Mouse (Mus musculus) forebrain, embryonic 10.5 days (tissue): ENCODE results near the gene Cphx3. TPM values are rescaled to one million over a fixed set of nuclear protein-coding genes. Genes with fewer than 3 reads are reported as not detected.
"Not testable (repeated sequence)": the region's sequence is repeated elsewhere in the genome, so short reads cannot be mapped to it uniquely, and the experiment has no call there.

Source experiments
- DNase-seq: peaks from one replicate; pipeline ENCODE4 v3.0.0-alpha.2; 2017; ENCODE audit warnings: low spot score; ENCODE audit errors: extremely low spot score
- H3K27ac ChIP-seq: fragments of 300-500 bp; sonication (generic); 2 replicates; pipeline ENCODE4 v1.5.1; 2016; ENCODE audit warnings: mild to moderate bottlenecking
- H3K27me3 ChIP-seq: fragments of 300-500 bp; sonication (generic); 2 replicates; pipeline ENCODE4 v1.6.1; 2016; ENCODE audit warnings: mild to moderate bottlenecking; ENCODE audit not compliant: poor library complexity, severe bottlenecking
- H3K36me3 ChIP-seq: fragments of 300-500 bp; sonication (generic); replicated peaks from 2 replicates; pipeline ENCODE4 v1.6.1; 2016; ENCODE audit warnings: mild to moderate bottlenecking, moderate library complexity
- H3K4me1 ChIP-seq: fragments of 300-500 bp; sonication (generic); 2 replicates; pipeline ENCODE4 v1.6.1; 2016
- H3K4me3 ChIP-seq: fragments of 300-500 bp; sonication (generic); 2 replicates; pipeline ENCODE4 v1.5.1; 2016; ENCODE audit warnings: mild to moderate bottlenecking, moderate library complexity
- H3K9me3 ChIP-seq: fragments of 300-500 bp; sonication (generic); 2 replicates; pipeline ENCODE4 v1.6.1; 2016; ENCODE audit warnings: mild to moderate bottlenecking, moderate library complexity
- WGBS: fragments of 180-500 bp; shearing (Covaris S2); methylation state at CpG from one replicate; pipeline ENCODE4 v1.1.7; 2016; 5-methylcytosine and 5-hydroxymethylcytosine counted together
- polyA plus RNA-seq: library from polyadenylated mRNA; unstranded; fragments of >200 nt; fragmentation: Nextera tagmentation; extraction: Ambion mirVana; gene quantifications from 2 replicates; pipeline ENCODE4 v1.2.1, GENCODE M21; 2016

Gene Cphx3
- not detected in 2 replicates for polyA plus RNA-seq

GRCm38 (mm10) chr14:26081997-26082396 is at the start of gene Cphx3:
Gene Cphx3, plus strand, starts transcription at chr14:26082297.
- not testable (repeated sequence) for H3K27me3 ChIP-seq, H3K4me3 ChIP-seq, H3K36me3 ChIP-seq, DNase-seq, H3K4me1 ChIP-seq, H3K9me3 ChIP-seq, H3K27ac ChIP-seq
- no CpG with 5 or more reads among the region's 1 CpGs for WGBS

GRCm38 (mm10) chr14:26034364-26034763 is 47.7 kb upstream of the Cphx3 start:
- DNase-seq, H3K4me3 ChIP-seq, H3K9me3 ChIP-seq, H3K4me1 ChIP-seq, H3K27ac ChIP-seq, H3K36me3 ChIP-seq, H3K27me3 ChIP-seq: not testable (repeated sequence)
- no CpG with 5 or more reads among the region's 3 CpGs for WGBS

- not testable (repeated sequence) for H3K4me1 ChIP-seq, H3K27ac ChIP-seq, H3K27me3 ChIP-seq, H3K36me3 ChIP-seq, H3K9me3 ChIP-seq, H3K4me3 ChIP-seq, DNase-seq
- WGBS = no CpG with 5 or more reads among the region's 6 CpGs
Observed at GRCm38 (mm10) chr14:26035439-26035838, 46.7 kb upstream of the Cphx3 start.

- no CpG with 5 or more reads among the region's 26 CpGs for WGBS
- H3K36me3 ChIP-seq = not testable (repeated sequence)
Observed at GRCm38 (mm10) chr14:26042611-26043010, 39.5 kb upstream of the Cphx3 start, which contains the start of gene Gm9780. Gene Gm9780, minus strand, starts transcription at chr14:26042711.

DNA sequence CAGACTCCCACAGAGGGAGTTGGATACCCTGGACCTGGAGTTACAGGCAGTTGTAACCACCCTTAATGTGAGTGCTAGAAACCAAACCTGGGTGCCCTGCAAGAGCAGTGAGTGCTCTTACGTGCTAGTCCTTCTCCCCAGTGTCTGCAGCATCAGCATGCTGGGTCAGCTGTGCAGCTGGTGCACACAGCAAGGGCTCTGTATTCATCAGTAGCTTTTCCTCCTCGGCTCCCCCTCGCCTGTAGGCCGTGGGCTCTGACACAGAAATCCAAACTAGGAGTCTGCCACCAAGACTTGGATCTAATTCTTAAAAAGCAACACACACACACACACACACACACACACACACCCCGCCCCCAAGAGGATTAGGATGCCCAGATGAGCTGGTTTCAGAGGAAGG is 37.1 kb upstream of the Cphx3 start:
- not testable (repeated sequence) for H3K27me3 ChIP-seq, H3K4me1 ChIP-seq, H3K4me3 ChIP-seq, H3K27ac ChIP-seq, H3K9me3 ChIP-seq, DNase-seq, H3K36me3 ChIP-seq
- no CpG with 5 or more reads among the region's 5 CpGs for WGBS

More at GRCm38 (mm10) chr14:26042611-26043010, 39.5 kb upstream of the Cphx3 start, which contains the start of gene Gm9780:
- H3K9me3 ChIP-seq, H3K4me1 ChIP-seq, H3K27ac ChIP-seq, H3K27me3 ChIP-seq, DNase-seq, H3K4me3 ChIP-seq: not testable (repeated sequence)

DNA sequence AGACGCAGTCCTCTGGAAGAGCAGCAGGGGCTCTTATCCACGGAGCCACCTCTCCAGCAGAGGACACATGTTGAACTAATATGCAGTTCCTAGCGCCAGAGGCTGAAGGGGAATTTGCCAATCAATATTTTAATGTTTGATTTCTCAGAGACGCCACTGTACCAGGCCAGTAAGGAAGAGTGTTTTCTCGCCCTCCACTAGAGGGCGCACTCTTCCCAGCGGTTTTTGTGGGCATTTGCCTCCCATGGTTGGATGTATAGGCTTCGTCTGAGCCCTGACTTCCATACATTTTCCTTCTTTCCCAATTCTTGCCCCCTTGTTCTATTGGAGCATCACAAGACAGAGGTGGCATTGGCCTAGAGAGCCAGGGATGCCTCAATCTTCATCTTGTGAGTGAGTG is 35.1 kb upstream of the Cphx3 start:
- H3K36me3 ChIP-seq, H3K9me3 ChIP-seq, H3K27me3 ChIP-seq, H3K4me1 ChIP-seq, H3K4me3 ChIP-seq, DNase-seq, H3K27ac ChIP-seq: not testable (repeated sequence)
- no CpG with 5 or more reads among the region's 8 CpGs for WGBS

- H3K4me1 ChIP-seq, H3K36me3 ChIP-seq, DNase-seq, H3K9me3 ChIP-seq, H3K4me3 ChIP-seq, H3K27me3 ChIP-seq, H3K27ac ChIP-seq: not testable (repeated sequence)
- WGBS = no CpG with 5 or more reads among the region's 9 CpGs
Observed at GRCm38 (mm10) chr14:26048767-26049166, 33.3 kb upstream of the Cphx3 start.

GRCm38 (mm10) chr14:26058184-26058583 is 23.9 kb upstream of the Cphx3 start:
- H3K9me3 ChIP-seq, H3K27me3 ChIP-seq, H3K27ac ChIP-seq, H3K4me1 ChIP-seq, DNase-seq, H3K4me3 ChIP-seq, H3K36me3 ChIP-seq: not testable (repeated sequence)
- WGBS = no CpG with 5 or more reads among the region's 3 CpGs

GRCm38 (mm10) chr14:26059362-26059761 is 22.7 kb upstream of the Cphx3 start:
- not testable (repeated sequence) for H3K36me3 ChIP-seq, H3K4me3 ChIP-seq, H3K9me3 ChIP-seq, H3K27ac ChIP-seq, H3K27me3 ChIP-seq, DNase-seq, H3K4me1 ChIP-seq
- WGBS = no CpG with 5 or more reads among the region's 6 CpGs

GRCm38 (mm10) chr14:26066574-26067324 is 15.3 kb upstream of the Cphx3 start:
- H3K27me3 ChIP-seq, H3K9me3 ChIP-seq, H3K36me3 ChIP-seq, H3K27ac ChIP-seq, DNase-seq, H3K4me1 ChIP-seq, H3K4me3 ChIP-seq: not testable (repeated sequence)
- WGBS = no CpG with 5 or more reads among the region's 44 CpGs

DNA sequence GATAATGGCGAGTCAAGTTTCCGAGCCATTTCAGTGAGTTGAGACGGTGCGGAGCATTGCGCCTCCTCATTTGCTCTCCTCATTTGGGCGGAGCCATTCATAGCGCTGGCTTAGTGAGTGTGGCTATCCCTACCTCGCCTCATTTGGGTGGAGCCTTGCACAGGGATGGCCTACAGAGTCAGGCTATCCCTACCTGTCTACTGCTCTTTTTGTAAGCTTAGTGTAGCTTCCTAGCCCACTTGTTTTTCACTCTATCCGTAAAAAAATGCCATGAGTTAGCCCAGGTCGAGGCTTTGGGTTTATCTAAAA is 14.8 kb upstream of the Cphx3 start, which contains the start of gene Tmem254c:
Gene Tmem254c (minus strand): TSS at position 31 of the 309 bp plus-strand sequence.
- H3K36me3 ChIP-seq, DNase-seq, H3K4me1 ChIP-seq, H3K27ac ChIP-seq, H3K4me3 ChIP-seq, H3K9me3 ChIP-seq, H3K27me3 ChIP-seq: not testable (repeated sequence)
- no CpG with 5 or more reads among the region's 10 CpGs for WGBS

- H3K36me3 ChIP-seq, H3K4me3 ChIP-seq, H3K4me1 ChIP-seq, H3K27me3 ChIP-seq, DNase-seq, H3K9me3 ChIP-seq, H3K27ac ChIP-seq: not testable (repeated sequence)
- no CpG with 5 or more reads among the region's 5 CpGs for WGBS
Observed at GRCm38 (mm10) chr14:26076620-26077390, 5.3 kb upstream of the Cphx3 start.

GRCm38 (mm10) chr14:26081216-26081615 is 881 bp upstream of the Cphx3 start, which contains the start of gene Cphx2:
Gene Cphx2, plus strand, starts transcription at chr14:26081516.
- not testable (repeated sequence) for DNase-seq, H3K27ac ChIP-seq, H3K27me3 ChIP-seq, H3K4me3 ChIP-seq, H3K4me1 ChIP-seq, H3K36me3 ChIP-seq, H3K9me3 ChIP-seq
- no CpG with 5 or more reads among the region's 6 CpGs for WGBS
